ENCODE assay signal across 14 mouse cellular contexts in the genomic region with DNA sequence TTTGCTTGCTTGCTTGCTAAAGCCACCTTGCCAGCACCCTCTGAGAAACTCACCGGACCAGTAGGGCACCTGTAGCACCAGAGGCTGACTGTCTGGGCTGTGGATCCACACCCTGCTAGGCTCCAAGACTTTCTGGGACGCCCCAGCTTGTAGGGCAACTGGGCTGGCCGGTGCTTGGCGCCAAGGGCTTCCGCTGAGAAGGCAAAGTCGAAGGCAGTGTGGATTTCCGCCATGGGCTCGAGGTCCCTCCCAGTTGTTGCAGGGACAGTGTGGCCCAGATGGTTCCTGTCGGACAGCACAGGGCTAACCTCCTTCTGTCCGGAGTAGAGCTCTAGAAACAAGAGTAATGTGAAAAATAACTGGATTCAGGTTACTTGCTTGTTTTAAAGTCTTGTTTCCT. TPM values are rescaled to one million over a fixed set of nuclear protein-coding genes. Genes with fewer than 3 reads are reported as not detected.
DNase-seq lines count a peak whose midpoint lies in the region; ATAC-seq and TF ChIP-seq lines count a peak whose summit lies in the region.
"Had no signal": no experiment of that assay in that cellular context is flagged by ENCODE, and none has a peak within 500 bp of the region (broad histone marks: within the 10 kb centered on the region; RNA-seq: fewer than 3 reads in every experiment).

No protein-coding gene starts in this region.

- H3K4me2 ChIP-seq in midbrain, embryonic 15.5 days = no peak overlapping the region
- H3K4me2 ChIP-seq: limb, embryonic 13.5 days had no signal

- no peak for TF ChIP-seq CTCF in lung, adult 2 months (IDR thresholded peaks at IDR 0.05; ENCODE audit: insufficient read depth, low read length)

- TF ChIP-seq POLR2A in lung, adult 2 months (IDR thresholded peaks at IDR 0.05; ENCODE audit: borderline replicate concordance, extremely low read depth, low read depth, low read length) = no peak

- 40% methylated on average over 10 of the region's 10 CpGs for WGBS in lung, adult 2 months
- WGBS in midbrain, embryonic 15.5 days = 85% methylated on average over 10 of the region's 10 CpGs

- no peak for ATAC-seq in midbrain, embryonic 15.5 days (replicated peaks)
- ATAC-seq in monocyte, adult 5-6 weeks (replicated peaks; ENCODE audit: insufficient number of reproducible peaks, low FRiP score, low TSS enrichment, poor library complexity, severe bottlenecking) = no peak
- ATAC-seq: CD4-positive, CD25-positive, alpha-beta regulatory T cell, adult 4 months; inflammation-experienced regulatory T-cells, adult 6 months had no signal

- H3K9ac ChIP-seq in midbrain, embryonic 15.5 days = no peak overlapping the region
- H3K9ac ChIP-seq: limb, embryonic 13.5 days had no signal

- DNase-seq in gastrocnemius, postnatal 25 days = peak; percentile 26
- no peak for DNase-seq in gastrocnemius, postnatal 4 days (ENCODE audit: low spot score in 2 of 2)
- DNase-seq in urinary bladder, postnatal 14 days (ENCODE audit: low spot score) = peak; percentile 69
- no peak for DNase-seq in urinary bladder, postnatal 10 days (ENCODE audit: low spot score)
- DNase-seq in lung, adult 2 months = peak; percentile 26
- DNase-seq in right cerebral cortex, adult 18-20 months = no peak
- DNase-seq: midbrain, embryonic 14.5 days had no signal

- H3K9me3 ChIP-seq in midbrain, embryonic 15.5 days = no peaks in the 10 kb centered on the region
- H3K9me3 ChIP-seq: limb, embryonic 13.5 days had no signal

- H3K27ac ChIP-seq in midbrain, embryonic 15.5 days = no peak overlapping the region
- H3K27ac ChIP-seq: limb, embryonic 13.5 days had no signal

- peaks cover 8% of the 10 kb centered on the region; the same call in 1 of the 2 replicates for H3K4me1 ChIP-seq in lung, adult 2 months (ENCODE audit: control insufficient read depth, insufficient read depth, low read length)
- peaks cover 18% of the 10 kb centered on the region for H3K4me1 ChIP-seq in midbrain, embryonic 15.5 days

- H3K27me3 ChIP-seq in midbrain, embryonic 15.5 days (replicated peaks) = no peaks in the 10 kb centered on the region
- H3K27me3 ChIP-seq: limb, embryonic 13.5 days had no signal

- H3K4me3 ChIP-seq in lung, adult 2 months (replicated peaks; ENCODE audit: extremely low read depth, low read depth, low read length) = no peak overlapping the region
- H3K4me3 ChIP-seq in midbrain, embryonic 15.5 days = no peak overlapping the region
- H3K4me3 ChIP-seq: limb, embryonic 13.5 days had no signal

- no peaks in the 10 kb centered on the region for H3K36me3 ChIP-seq in midbrain, embryonic 15.5 days (replicated peaks)
- H3K36me3 ChIP-seq: limb, embryonic 13.5 days had no signal

RNA-seq across cellular contexts. Expression of a gene that starts 11.0 kb away (rescaled TPM):
- 10 to 100 TPM; 37.8 to 39.1 TPM for total RNA-seq in gastrocnemius, postnatal 25 days (2021)
- total RNA-seq in gastrocnemius, postnatal 4 days (2021) = 10 to 100 TPM; 27.0 to 28.4 TPM
- 17.0 and 21.5 TPM in 2 replicates for polyA plus RNA-seq in lung, adult 2 months (2012; rRNA removed)
- polyA plus RNA-seq in midbrain, embryonic 15.5 days (2015; fragmentation: Nextera tagmentation; extraction: Ambion mirVana) = 49.6 and 53.3 TPM in 2 replicates
- 87.9 to 137 TPM (median 113 TPM) in 3 replicates for total RNA-seq in monocyte, adult 5-6 weeks (2017)

RNA-seq across cellular contexts. Expression of a gene that starts 50.3 kb away (rescaled TPM):
- not detected for total RNA-seq in gastrocnemius, postnatal 25 days (2021)
- not detected for total RNA-seq in gastrocnemius, postnatal 4 days (2021)
- polyA plus RNA-seq in lung, adult 2 months (2012; rRNA removed) = not detected in 2 replicates
- polyA plus RNA-seq in midbrain, embryonic 15.5 days (2015; fragmentation: Nextera tagmentation; extraction: Ambion mirVana) = 7.7 TPM in 1 of 2 replicates, not detected in the other
- not detected in 3 replicates for total RNA-seq in monocyte, adult 5-6 weeks (2017)
- polyA plus RNA-seq: CD4-positive, CD25-positive, alpha-beta regulatory T cell, adult 4 months; embryonic facial prominence, embryonic 11.5 days; frontal cortex, adult 2 months; inflammation-experienced regulatory T-cells, adult 6 months; limb, embryonic 13.5 days had no signal

Comparison
In these comparisons a context has a peak if more than half of its experiments do, and no peak if none do; other contexts are left out.
1. DNase-seq: peak in gastrocnemius, postnatal 25 days (single experiment), urinary bladder, postnatal 14 days (single experiment) and lung, adult 2 months (single experiment); none in gastrocnemius, postnatal 4 days (0 of 2), urinary bladder, postnatal 10 days (single experiment) and right cerebral cortex, adult 18-20 months (single experiment).